ENCODE assay signal across 1 mouse cellular context in the genomic region with DNA sequence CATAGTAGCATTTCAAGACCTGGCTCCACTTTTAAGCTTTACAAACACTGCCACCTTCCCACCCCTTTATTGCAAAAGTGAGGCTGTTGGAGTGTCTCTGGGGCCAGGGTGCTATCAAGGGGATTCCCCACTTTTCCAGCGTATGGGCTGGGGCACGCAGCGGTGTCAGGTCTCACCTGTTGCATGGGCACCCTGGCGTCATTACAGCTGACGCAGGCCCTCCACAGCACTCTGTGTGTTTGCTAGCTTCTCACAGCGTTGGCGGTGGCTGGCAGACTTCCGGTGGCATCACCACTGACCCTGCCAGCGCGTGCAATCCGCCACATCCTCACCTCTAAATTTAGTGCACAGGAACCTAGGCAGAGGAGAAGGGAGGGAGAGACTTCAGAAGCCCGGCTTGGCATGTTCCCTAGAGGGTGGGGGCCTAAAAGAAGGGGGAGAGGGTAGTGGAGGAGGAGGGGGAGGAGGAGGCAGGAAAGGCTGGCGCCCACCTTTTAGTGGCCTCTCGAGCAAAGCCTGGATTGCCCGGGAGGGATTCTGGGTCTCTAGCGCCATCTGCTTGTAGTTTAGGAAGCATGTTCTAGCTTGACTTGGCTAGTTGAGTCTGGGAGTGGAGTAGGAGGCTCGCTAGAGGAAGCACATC.
A peak's percentile ranks its signal among the peaks of the same experiment; 100 is the strongest.
TF ChIP-seq lines count a peak whose summit lies in the region.

No protein-coding gene starts in this region.

TF ChIP-seq in CH12.LX, 34 proteins besides CTCF, POLR2A, EP300 and RAD21 (continued from another document):
- 0 out of 2 replicates have a peak, but pooled peaks have one; percentile 6 for TF ChIP-seq MAZ (IDR thresholded peaks at IDR 0.05; ENCODE audit: low read depth, low read length)
- peak; percentile 82 for TF ChIP-seq SMC3 (IDR thresholded peaks at IDR 0.05; ENCODE audit: low read depth, low read length)
- TF ChIP-seq NRF1 (IDR thresholded peaks at IDR 0.05; ENCODE audit: low read depth, low read length): 0 out of 2 replicates have a peak, but pooled peaks have one; percentile 21
- 0 out of 2 replicates have a peak, but pooled peaks have one; percentile 12 for TF ChIP-seq TBP (conservative IDR thresholded peaks at IDR 0.05; ENCODE audit: low read depth, low read length)
